25 mouse cellular contexts compared by ENCODE assay signal in genomic region chr3:116882221-116882960, GRCm38 (mm10). TPM values are rescaled to one million over a fixed set of nuclear protein-coding genes. Genes with fewer than 3 reads are reported as not detected.
DNase-seq lines count a peak whose midpoint lies in the region; ATAC-seq and TF ChIP-seq lines count a peak whose summit lies in the region.
"Had no signal": no experiment of that assay in that cellular context is flagged by ENCODE, and none has a peak within 500 bp of the region (broad histone marks: within the 10 kb centered on the region; RNA-seq: fewer than 3 reads in every experiment).

No protein-coding gene starts in this region.

- no peak for ATAC-seq in lung, embryonic 14.5 days (ENCODE audit: insufficient read depth)
- peak; percentile 95 for ATAC-seq in lung, postnatal 0 days
- ATAC-seq in stomach, postnatal 0 days (ENCODE audit: low FRiP score, low TSS enrichment), result peak; percentile 21; the same call in 1 of the 2 replicates
- no peak for ATAC-seq in midbrain, embryonic 11.5 days (ENCODE audit: low FRiP score)
- no peak for ATAC-seq in midbrain, embryonic 15.5 days (replicated peaks)
- ATAC-seq: CD4-positive, CD25-positive, alpha-beta regulatory T cell, adult 4 months; forebrain, embryonic 13.5 days; forebrain, embryonic 16.5 days had no signal

- H3K36me3 ChIP-seq in lung, embryonic 14.5 days (ENCODE audit: insufficient read depth), result no peaks in the 10 kb centered on the region
- H3K36me3 ChIP-seq in lung, postnatal 0 days (ENCODE audit: insufficient read depth, low read length), result no peaks in the 10 kb centered on the region
- no peaks in the 10 kb centered on the region; the same call in 1 of the 2 replicates for H3K36me3 ChIP-seq in stomach, postnatal 0 days (ENCODE audit: control insufficient read depth, insufficient read depth, low read length)
- no peaks in the 10 kb centered on the region for H3K36me3 ChIP-seq in midbrain, embryonic 11.5 days (ENCODE audit: control insufficient read depth, insufficient read depth, low read length)
- H3K36me3 ChIP-seq in midbrain, embryonic 15.5 days (replicated peaks), result no peaks in the 10 kb centered on the region

- H3K4me1 ChIP-seq in lung, embryonic 14.5 days (ENCODE audit: insufficient read depth), result no peaks in the 10 kb centered on the region
- no peaks in the 10 kb centered on the region for H3K4me1 ChIP-seq in lung, postnatal 0 days (ENCODE audit: insufficient read depth, low read depth, low read length)
- H3K4me1 ChIP-seq in stomach, postnatal 0 days (replicated peaks; ENCODE audit: control insufficient read depth, insufficient read depth), result no peaks in the 10 kb centered on the region
- no peaks in the 10 kb centered on the region for H3K4me1 ChIP-seq in midbrain, embryonic 11.5 days (ENCODE audit: control insufficient read depth, insufficient read depth, low read length)
- H3K4me1 ChIP-seq in midbrain, embryonic 15.5 days, result no peaks in the 10 kb centered on the region
- H3K4me1 ChIP-seq: forebrain, embryonic 10.5 days; forebrain, embryonic 13.5 days; heart, embryonic 10.5 days had no signal

- no peaks in the 10 kb centered on the region for H3K9me3 ChIP-seq in lung, embryonic 14.5 days (ENCODE audit: low read depth, low read length)
- no peaks in the 10 kb centered on the region for H3K9me3 ChIP-seq in lung, postnatal 0 days (ENCODE audit: low read length)
- H3K9me3 ChIP-seq in stomach, postnatal 0 days (ENCODE audit: control insufficient read depth, low read length), result no peaks in the 10 kb centered on the region
- no peaks in the 10 kb centered on the region for H3K9me3 ChIP-seq in midbrain, embryonic 11.5 days (ENCODE audit: control insufficient read depth, low read length)
- no peaks in the 10 kb centered on the region for H3K9me3 ChIP-seq in midbrain, embryonic 15.5 days
- H3K9me3 ChIP-seq: forebrain, embryonic 10.5 days; forebrain, embryonic 13.5 days; heart, embryonic 10.5 days; heart, embryonic 13.5 days had no signal

- peak; percentile 30 for DNase-seq in lung, embryonic 14.5 days
- peak; percentile 86 for DNase-seq in lung, postnatal 0 days (ENCODE audit: low spot score)
- DNase-seq in lung, postnatal 25 days (ENCODE audit: low spot score), result peak; percentile 68
- peak; percentile 21 for DNase-seq in stomach, postnatal 0 days (ENCODE audit: low spot score)
- DNase-seq in midbrain, embryonic 11.5 days (ENCODE audit: low spot score, missing footprints), result no peak
- DNase-seq in embryo, embryonic 10 days (ENCODE audit: low spot score), result no peak
- no peak for DNase-seq in c-Kit-positive CD71-positive TER-119-positive erythroid progenitor cells, embryonic 14.5 days (ENCODE audit: low spot score)
- DNase-seq: adrenal gland, adult 2 months; adrenal gland, postnatal 14 days; cerebellum, adult 11-12 months; cerebellum, adult 8-10 months; cerebellum, postnatal 10 days; cerebellum, postnatal 36 days; gastrocnemius, postnatal 14 days; heart, adult 2 months; heart, postnatal 14 days; heart, postnatal 4 days had no signal

- no peak overlapping the region for H3K4me2 ChIP-seq in lung, embryonic 14.5 days
- no peak overlapping the region for H3K4me2 ChIP-seq in lung, postnatal 0 days (replicated peaks; ENCODE audit: low read depth, low read length)
- H3K4me2 ChIP-seq in stomach, postnatal 0 days (replicated peaks; ENCODE audit: low read depth), result no peak overlapping the region
- no peak overlapping the region for H3K4me2 ChIP-seq in midbrain, embryonic 11.5 days
- H3K4me2 ChIP-seq in midbrain, embryonic 15.5 days, result no peak overlapping the region
- H3K4me2 ChIP-seq: forebrain, embryonic 13.5 days; heart, embryonic 13.5 days; hindbrain, embryonic 14.5 days had no signal

- H3K27me3 ChIP-seq in lung, embryonic 14.5 days (ENCODE audit: insufficient read depth, low read length), result no peaks in the 10 kb centered on the region
- no peaks in the 10 kb centered on the region for H3K27me3 ChIP-seq in lung, postnatal 0 days (replicated peaks; ENCODE audit: insufficient read depth, low read length)
- H3K27me3 ChIP-seq in stomach, postnatal 0 days (ENCODE audit: control insufficient read depth, insufficient read depth, low read length), result no peaks in the 10 kb centered on the region
- H3K27me3 ChIP-seq in midbrain, embryonic 11.5 days (ENCODE audit: control insufficient read depth, insufficient read depth, low read length), result no peaks in the 10 kb centered on the region
- no peaks in the 10 kb centered on the region for H3K27me3 ChIP-seq in midbrain, embryonic 15.5 days (replicated peaks)
- H3K27me3 ChIP-seq: forebrain, embryonic 13.5 days; heart, embryonic 13.5 days had no signal

- no peak overlapping the region for H3K9ac ChIP-seq in lung, embryonic 14.5 days
- H3K9ac ChIP-seq in lung, postnatal 0 days (replicated peaks; ENCODE audit: low read depth), result no peak overlapping the region
- no peak overlapping the region for H3K9ac ChIP-seq in stomach, postnatal 0 days (ENCODE audit: low read length)
- H3K9ac ChIP-seq in midbrain, embryonic 11.5 days (ENCODE audit: low read length), result no peak overlapping the region
- H3K9ac ChIP-seq in midbrain, embryonic 15.5 days, result no peak overlapping the region
- H3K9ac ChIP-seq: forebrain, embryonic 13.5 days; heart, embryonic 13.5 days; hindbrain, embryonic 14.5 days had no signal

- peak; percentile 72 for TF ChIP-seq EP300 in lung, postnatal 0 days (IDR thresholded peaks at IDR 0.05)
- no peak for TF ChIP-seq EP300 in stomach, postnatal 0 days (optimal IDR thresholded peaks at IDR 0.05)

- H3K27ac ChIP-seq in lung, embryonic 14.5 days (ENCODE audit: low read depth), result no peak overlapping the region
- no peak overlapping the region for H3K27ac ChIP-seq in lung, postnatal 0 days (ENCODE audit: low read length)
- no peak overlapping the region for H3K27ac ChIP-seq in stomach, postnatal 0 days (replicated peaks)
- no peak overlapping the region for H3K27ac ChIP-seq in midbrain, embryonic 11.5 days (ENCODE audit: low read depth, low read length)
- H3K27ac ChIP-seq in midbrain, embryonic 15.5 days, result no peak overlapping the region
- H3K27ac ChIP-seq: forebrain, embryonic 10.5 days; forebrain, embryonic 13.5 days; heart, adult 2 months; heart, embryonic 10.5 days; heart, embryonic 13.5 days; hindbrain, embryonic 14.5 days had no signal

- no peak for TF ChIP-seq CTCF in lung, embryonic 14.5 days (IDR thresholded peaks at IDR 0.05; ENCODE audit: low read depth)
- no peak for TF ChIP-seq CTCF in lung, postnatal 0 days (IDR thresholded peaks at IDR 0.05)
- TF ChIP-seq CTCF in stomach, postnatal 0 days (IDR thresholded peaks at IDR 0.05; ENCODE audit: low read depth), result no peak

- WGBS in lung, embryonic 14.5 days, result 80% methylated on average over 14 of the region's 14 CpGs
- 58% methylated on average over 14 of the region's 14 CpGs for WGBS in lung, postnatal 0 days
- 86% methylated on average over 14 of the region's 14 CpGs for WGBS in stomach, postnatal 0 days
- WGBS in midbrain, embryonic 11.5 days, result 94% methylated on average over 14 of the region's 14 CpGs
- 90% methylated on average over 14 of the region's 14 CpGs for WGBS in midbrain, embryonic 15.5 days

- H3K4me3 ChIP-seq in lung, embryonic 14.5 days (ENCODE audit: low read depth, low read length), result no peak overlapping the region
- no peak overlapping the region for H3K4me3 ChIP-seq in lung, postnatal 0 days (ENCODE audit: low read depth, low read length)
- H3K4me3 ChIP-seq in stomach, postnatal 0 days (ENCODE audit: low read depth, low read length), result no peak overlapping the region
- no peak overlapping the region for H3K4me3 ChIP-seq in midbrain, embryonic 11.5 days (ENCODE audit: low read depth, low read length)
- H3K4me3 ChIP-seq in midbrain, embryonic 15.5 days, result no peak overlapping the region
- H3K4me3 ChIP-seq: forebrain, embryonic 10.5 days; forebrain, embryonic 13.5 days; heart, adult 2 months; heart, embryonic 10.5 days; heart, embryonic 13.5 days had no signal

RNA-seq across cellular contexts. Expression of gene Frrs1, which starts 23.1 kb away (rescaled TPM):
- 8.9 and 11.5 TPM in 2 replicates for polyA plus RNA-seq in lung, embryonic 14.5 days (2014; fragmentation: Nextera tagmentation; extraction: Ambion mirVana)
- polyA plus RNA-seq in lung, postnatal 0 days (2015; fragmentation: Nextera tagmentation; extraction: Ambion mirVana), result 5.6 and 6.0 TPM in 2 replicates
- 22.3 and 24.1 TPM in 2 replicates for polyA plus RNA-seq in stomach, postnatal 0 days (2015; fragmentation: Nextera tagmentation; extraction: Ambion mirVana)
- polyA plus RNA-seq in midbrain, embryonic 11.5 days (2014; fragmentation: Nextera tagmentation; extraction: Ambion mirVana), result 7.8 and 8.5 TPM in 2 replicates
- 6.5 and 6.8 TPM in 2 replicates for polyA plus RNA-seq in midbrain, embryonic 15.5 days (2015; fragmentation: Nextera tagmentation; extraction: Ambion mirVana)

Comparison
In these comparisons a context has a peak if more than half of its experiments do, and no peak if none do; other contexts are left out.
1. ATAC-seq: peak in lung, postnatal 0 days (single experiment) and stomach, postnatal 0 days (single experiment); none in lung, embryonic 14.5 days (single experiment), midbrain, embryonic 11.5 days (single experiment) and midbrain, embryonic 15.5 days (single experiment).
2. DNase-seq: peak in lung, embryonic 14.5 days (single experiment), lung, postnatal 0 days (single experiment), lung, postnatal 25 days (single experiment) and stomach, postnatal 0 days (single experiment); none in midbrain, embryonic 11.5 days (single experiment), embryo, embryonic 10 days (single experiment) and c-Kit-positive CD71-positive TER-119-positive erythroid progenitor cells, embryonic 14.5 days (single experiment).